Mouse (Mus musculus): ENCODE results near the gene Ovol3.

DNA sequence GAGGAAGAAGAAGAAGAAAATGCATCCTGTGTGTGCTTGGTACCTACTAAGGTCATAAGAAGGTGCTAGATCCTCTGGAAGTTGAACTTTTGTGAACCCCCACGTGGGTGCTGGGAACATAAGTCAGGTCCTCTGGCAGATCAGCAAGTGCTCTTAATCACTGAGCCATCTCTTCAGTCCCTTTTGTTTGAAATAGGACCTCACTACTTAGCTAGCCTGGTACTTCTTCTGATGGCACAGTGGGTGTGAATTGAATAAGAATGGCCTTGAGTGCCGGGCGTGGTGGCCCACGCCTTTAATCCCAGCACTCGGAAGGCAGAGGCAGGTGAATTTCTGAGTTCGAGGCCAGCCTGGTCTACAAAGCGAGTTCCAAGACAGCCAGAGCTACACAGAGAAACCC, 30.4 kb upstream of the Ovol3 start:
- TF ChIP-seq POLR2A (IDR thresholded peaks at IDR 0.05; ENCODE audit: control insufficient read depth, extremely low read depth, insufficient read depth, low read length, poor library complexity) (no peak), CTCF (IDR thresholded peaks at IDR 0.05; ENCODE audit: borderline replicate concordance, control insufficient read depth, extremely low read depth, insufficient read depth, low read length, poor library complexity) (no peak)
